Mouse (Mus musculus): ENCODE measurements at regions not wholly inside any gene's neighbourhood (a gene's known extent, or its start where the extent isn't known, plus 50 kb on each side); places are given as distances from the start of the nearest gene placed in this dataset.

DNA sequence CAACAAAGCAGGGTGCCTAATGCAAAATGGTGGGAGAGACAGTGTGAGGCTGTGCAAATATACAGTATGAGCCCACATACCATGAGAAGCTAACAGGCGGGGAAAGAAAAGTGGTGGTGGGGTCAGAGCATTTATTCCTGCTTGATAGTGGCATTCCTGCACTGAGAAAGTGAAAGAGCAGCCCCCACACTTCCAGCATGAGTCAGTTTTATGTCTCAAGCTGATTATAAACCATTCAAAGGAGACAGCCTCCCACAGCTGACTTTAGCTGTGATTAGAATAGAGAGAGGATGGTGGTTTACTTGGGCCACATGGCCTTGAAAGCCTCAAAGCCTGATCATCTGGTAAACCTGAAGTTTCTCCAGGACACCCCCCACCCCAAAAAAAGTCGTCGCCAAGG is 64.4 kb downstream of the Gm43517 start:
- DNase-seq, result no peak

DNA sequence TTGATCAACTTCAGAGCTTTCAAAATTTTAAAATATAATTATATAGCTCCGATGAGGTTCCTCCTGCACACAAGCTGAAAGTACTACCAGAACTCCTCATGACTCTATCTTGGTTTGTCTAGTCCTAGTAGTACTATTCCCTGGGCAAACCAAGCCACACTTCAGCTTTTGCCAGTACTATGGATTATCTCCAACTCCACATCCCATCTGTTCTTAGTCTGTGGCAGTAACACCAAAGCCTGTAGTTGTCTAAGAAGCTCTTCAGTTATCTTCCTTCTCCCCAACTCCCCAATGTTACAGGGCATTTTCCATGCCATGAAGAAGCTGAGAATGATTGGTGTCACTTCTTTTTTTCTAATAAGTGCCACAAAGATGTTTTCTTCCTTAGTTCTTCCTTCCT is 83.1 kb downstream of the Gm43517 start:
- no peak for DNase-seq

DNA sequence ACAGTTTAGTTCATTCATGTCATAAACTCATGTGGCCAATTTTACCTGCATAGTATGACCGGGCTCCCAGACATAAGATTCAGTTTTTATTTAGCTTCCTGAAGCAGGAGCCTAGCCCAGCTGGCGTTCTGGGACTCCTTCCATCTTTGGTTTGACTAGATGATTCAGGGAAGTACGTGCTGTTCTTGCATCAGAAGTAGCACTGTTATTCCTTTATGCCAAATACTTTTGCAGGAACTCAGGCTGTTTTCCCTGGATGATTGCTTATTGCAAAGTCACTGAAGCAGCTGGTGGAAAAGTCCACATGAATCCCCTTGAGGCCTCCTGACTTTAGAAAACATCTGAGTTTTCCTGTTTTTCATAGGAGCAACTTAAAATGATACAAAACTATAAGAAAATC is 88.4 kb downstream of the Gm43517 start:
- peak; percentile 5 for DNase-seq

DNA sequence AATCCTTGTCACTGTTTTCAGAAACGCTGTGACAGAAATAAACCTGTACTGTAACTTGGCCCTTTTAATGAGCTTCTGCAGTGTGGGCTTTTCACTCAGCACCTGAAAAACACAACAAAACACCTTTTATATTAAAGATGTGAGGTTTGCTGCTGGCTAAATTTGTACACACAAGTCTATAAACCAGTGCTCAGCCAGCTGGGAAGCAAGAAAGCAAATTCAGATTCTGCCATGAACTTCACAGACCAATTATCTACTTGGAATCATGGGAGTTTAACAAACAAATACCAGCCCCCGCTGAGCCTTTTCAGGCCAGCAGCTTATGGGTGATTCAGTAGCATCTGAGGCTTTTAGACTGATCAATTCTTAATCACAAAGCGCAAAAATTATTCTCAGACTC is 95.7 kb downstream of the Gm43517 start:
- no peak for DNase-seq

DNA sequence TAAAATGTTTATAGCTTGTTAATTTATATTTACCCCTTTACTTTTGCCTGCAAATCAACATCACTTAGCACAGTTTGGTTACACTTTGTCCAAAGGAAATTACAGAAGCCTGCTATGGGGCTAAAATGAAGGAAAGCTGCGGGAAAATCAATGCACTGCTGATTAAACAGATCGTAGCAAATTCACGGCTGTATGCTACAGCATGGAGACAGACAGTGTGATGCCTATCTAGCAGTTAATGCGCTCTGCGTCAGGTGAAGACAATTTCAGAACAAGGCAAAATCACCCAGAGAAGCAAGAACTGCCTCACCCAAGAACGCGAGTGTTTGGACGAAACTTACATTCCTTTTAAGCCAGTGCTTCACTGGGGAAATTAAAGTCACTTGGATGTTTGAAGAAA is 96.2 kb downstream of the Gm43517 start:
- DNase-seq, result no peak

DNA sequence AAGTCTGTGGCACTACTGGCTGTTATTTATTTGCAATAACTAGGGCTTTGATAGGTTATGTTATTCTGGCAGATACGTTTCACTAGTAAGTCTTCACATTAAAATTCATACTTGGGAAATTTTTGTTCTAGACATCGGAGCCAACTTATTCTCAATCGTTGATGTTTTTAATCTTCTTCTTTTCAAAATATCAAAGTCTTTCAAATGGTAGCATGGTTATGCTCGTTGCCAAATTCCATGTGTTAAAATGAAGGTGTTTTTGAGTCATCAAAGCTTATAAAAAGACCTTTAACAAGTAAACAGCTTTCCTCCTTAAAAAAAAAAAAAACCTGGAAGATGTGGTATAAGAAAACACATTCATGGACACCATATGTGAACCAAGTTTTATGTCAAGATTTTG is 97.4 kb downstream of the Gm43517 start:
- no peak for DNase-seq

DNA sequence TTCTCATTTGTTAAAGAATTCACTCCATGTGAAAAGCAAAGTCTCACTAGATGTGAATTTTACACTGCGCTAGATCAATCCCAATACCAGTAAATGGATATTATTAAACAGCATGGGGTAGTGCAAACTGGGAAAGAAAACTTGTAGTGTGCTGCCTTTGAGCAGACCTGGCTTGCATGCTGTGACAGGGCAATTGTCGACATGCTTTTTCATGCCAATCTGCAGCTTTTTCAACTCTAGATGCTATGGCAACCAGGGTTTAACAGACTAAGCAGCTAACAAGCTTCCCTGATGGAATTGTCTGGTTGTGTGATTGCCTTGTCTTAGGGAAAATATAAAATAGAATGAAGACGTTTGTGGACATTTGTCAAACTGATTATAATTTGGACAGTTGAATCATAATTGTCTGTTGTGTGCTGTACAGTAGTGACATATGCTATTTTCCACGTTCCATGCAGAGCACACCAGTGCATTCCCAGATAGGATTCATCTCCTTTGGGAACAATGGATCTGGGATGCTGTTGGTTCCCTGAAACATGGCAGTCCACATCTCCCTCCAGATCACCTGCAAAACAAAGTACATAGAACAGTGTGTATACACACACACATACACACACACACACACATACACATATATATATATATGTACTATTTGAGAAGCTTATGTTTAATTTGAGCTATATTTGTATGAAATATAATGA is 99.2 kb downstream of the Gm43517 start:
- DNase-seq, result no peak

DNA sequence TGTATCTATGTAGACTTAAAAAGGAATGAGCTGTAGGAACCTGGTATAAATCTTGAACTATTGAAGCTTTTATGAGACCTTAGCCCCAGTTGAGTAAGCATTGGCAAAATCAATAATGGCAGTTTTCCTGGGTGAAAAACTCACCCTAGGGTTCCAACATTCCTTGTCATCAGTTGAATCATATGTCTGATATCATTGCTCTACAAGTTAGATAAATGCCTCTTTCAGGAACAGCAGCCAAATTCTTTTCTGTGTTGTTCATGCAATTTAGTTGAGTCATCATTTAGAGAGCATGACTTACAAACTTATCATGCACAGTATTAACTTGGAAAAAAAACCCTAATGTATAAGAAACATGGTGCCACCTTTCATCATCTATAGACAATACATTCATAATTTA is 128.2 kb downstream of the Gm43517 start:
- no peak for DNase-seq

DNA sequence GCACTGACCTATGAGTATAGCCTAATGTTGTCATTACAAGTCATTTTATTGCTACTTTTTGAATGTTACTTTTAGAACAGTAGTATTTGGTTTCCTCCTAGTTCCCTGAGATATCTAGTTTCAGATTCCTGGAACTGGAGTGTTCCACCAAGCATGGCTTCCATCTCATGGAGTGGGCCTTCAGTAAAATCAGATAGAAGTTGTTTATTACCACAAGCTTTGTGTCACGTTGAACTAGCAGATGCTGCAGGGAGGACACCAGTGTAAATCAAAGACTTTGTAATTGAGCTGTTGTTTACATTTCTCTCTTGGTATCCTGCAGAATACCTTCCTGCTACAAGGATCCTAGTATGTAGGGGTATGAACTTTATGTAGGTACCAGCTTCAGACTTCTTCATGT is 129.6 kb downstream of the Gm43517 start:
- no peak for DNase-seq

Data from heart, postnatal 4 days (tissue).